Mouse (Mus musculus) liver, postnatal 0 days (tissue): ENCODE data around the gene Fads1.

ENCODE experiments used
- CTCF ChIP-seq: sonication (generic); IDR thresholded peaks from 2 replicates; pipeline ENCODE4 v1.5.1; 2016; ENCODE audit warnings: antibody characterized with exemption, low read depth
- EP300 ChIP-seq: IDR thresholded peaks from 2 replicates; pipeline ENCODE4 v1.6.1; 2016; ENCODE audit warnings: antibody characterized with exemption, low read depth, mild to moderate bottlenecking

DNA sequence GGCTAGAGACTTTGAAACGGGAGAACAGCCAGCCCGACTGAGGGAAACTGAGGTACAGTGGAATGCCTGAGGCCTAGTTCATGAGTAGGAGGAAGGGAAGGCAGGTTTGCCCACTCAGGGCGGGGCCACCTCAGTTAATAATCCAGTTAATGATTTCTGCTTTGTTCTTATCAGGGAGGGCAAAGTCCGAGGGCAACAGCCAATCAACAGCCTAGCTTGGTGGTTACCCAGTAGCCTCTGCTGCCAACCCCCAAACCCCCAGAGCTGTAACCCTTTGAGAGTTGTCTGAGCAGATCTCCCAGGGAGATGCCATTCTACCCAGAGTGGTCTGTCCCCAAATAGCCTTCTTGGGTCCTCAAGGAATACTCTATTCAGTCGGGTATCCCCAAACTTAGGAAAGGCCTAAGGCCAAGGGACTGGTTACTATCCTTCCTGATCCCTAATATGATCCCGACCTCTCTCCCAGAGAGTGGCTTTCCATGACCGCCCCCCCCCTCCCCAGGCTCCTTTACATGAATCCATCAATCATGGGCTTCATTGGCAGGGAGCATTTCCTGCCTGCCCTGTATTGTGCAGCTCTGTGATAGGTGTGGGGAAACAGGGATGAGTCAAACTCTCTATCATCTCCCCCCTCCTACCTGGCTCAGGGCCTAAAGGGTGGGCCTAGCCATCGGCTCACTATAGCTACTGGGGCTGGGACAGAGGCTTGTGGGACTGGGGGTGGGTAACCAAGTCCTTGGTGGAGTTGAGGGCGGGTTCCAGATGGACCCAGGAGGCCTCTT is 53.3 kb downstream of the Fads1 start:
- no peak for TF ChIP-seq CTCF
- no peak for TF ChIP-seq EP300
